ENCODE assay signal across 9 mouse cellular contexts in genomic region chr4:57764392-57764791, GRCm38 (mm10). TPM values are rescaled to one million over a fixed set of nuclear protein-coding genes. Genes with fewer than 3 reads are reported as not detected.
DNase-seq lines count a peak whose midpoint lies in the region; ATAC-seq and TF ChIP-seq lines count a peak whose summit lies in the region.
"Had no signal": no experiment of that assay in that cellular context is flagged by ENCODE, and none has a peak within 500 bp of the region (broad histone marks: within the 10 kb centered on the region; RNA-seq: fewer than 3 reads in every experiment).

No protein-coding gene starts in this region.

- H3K27ac ChIP-seq in heart, embryonic 11.5 days (ENCODE audit: low read depth, low read length), result peak overlapping the region; percentile 84
- H3K27ac ChIP-seq in stomach, embryonic 14.5 days (ENCODE audit: low read length), result peak overlapping the region; percentile 35; the same call in 1 of the 2 replicates
- no peak overlapping the region for H3K27ac ChIP-seq in stomach, postnatal 0 days (replicated peaks)

- no peak for DNase-seq in heart, adult 8-10 months (ENCODE audit: low spot score)
- DNase-seq in stomach, postnatal 0 days (ENCODE audit: low spot score), result no peak
- DNase-seq in kidney, adult 8-10 months, result peak; percentile 49 to 85
- DNase-seq in adrenal gland, postnatal 14 days, result no peak
- no peak for DNase-seq in urinary bladder, adult 2 months (ENCODE audit: low spot score)
- DNase-seq in T-cell, adult 2 months (ENCODE audit: low spot score), result no peak

- no peak for TF ChIP-seq EP300 in stomach, postnatal 0 days (optimal IDR thresholded peaks at IDR 0.05)

- H3K27me3 ChIP-seq in heart, embryonic 11.5 days (ENCODE audit: control insufficient read depth, insufficient read depth, low read length), result no peaks in the 10 kb centered on the region
- H3K27me3 ChIP-seq in stomach, embryonic 14.5 days (ENCODE audit: control insufficient read depth, insufficient read depth, low read length), result no peaks in the 10 kb centered on the region
- no peaks in the 10 kb centered on the region for H3K27me3 ChIP-seq in stomach, postnatal 0 days (ENCODE audit: control insufficient read depth, insufficient read depth, low read length)

- H3K4me2 ChIP-seq in heart, embryonic 11.5 days, result no peak overlapping the region; the same call in 1 of the 2 replicates
- no peak overlapping the region for H3K4me2 ChIP-seq in stomach, embryonic 14.5 days (replicated peaks; ENCODE audit: low read depth, low read length)
- no peak overlapping the region for H3K4me2 ChIP-seq in stomach, postnatal 0 days (replicated peaks; ENCODE audit: low read depth)

- no peaks in the 10 kb centered on the region for H3K36me3 ChIP-seq in heart, embryonic 11.5 days (ENCODE audit: control insufficient read depth, insufficient read depth, low read length)
- no peaks in the 10 kb centered on the region for H3K36me3 ChIP-seq in stomach, embryonic 14.5 days (ENCODE audit: control insufficient read depth, insufficient read depth, low read length)
- H3K36me3 ChIP-seq in stomach, postnatal 0 days (ENCODE audit: control insufficient read depth, insufficient read depth, low read length), result no peaks in the 10 kb centered on the region

- no peak overlapping the region for H3K9ac ChIP-seq in heart, embryonic 11.5 days (ENCODE audit: low read depth, low read length)
- H3K9ac ChIP-seq in stomach, embryonic 14.5 days (replicated peaks; ENCODE audit: low read depth, low read length), result no peak overlapping the region
- no peak overlapping the region for H3K9ac ChIP-seq in stomach, postnatal 0 days (ENCODE audit: low read length)

- 22% methylated on average over 1 of the region's 1 CpGs for WGBS in heart, embryonic 11.5 days (ENCODE audit: insufficient replicate concordance)
- 36% methylated on average over 1 of the region's 1 CpGs for WGBS in stomach, embryonic 14.5 days
- 34% methylated on average over 1 of the region's 1 CpGs for WGBS in stomach, postnatal 0 days

- H3K4me1 ChIP-seq in heart, embryonic 11.5 days (ENCODE audit: control insufficient read depth, insufficient read depth, low read length), result peaks cover 31% of the 10 kb centered on the region
- peaks cover 7% of the 10 kb centered on the region; the same call in 1 of the 2 replicates for H3K4me1 ChIP-seq in stomach, embryonic 14.5 days (ENCODE audit: control insufficient read depth, insufficient read depth, low read length)
- H3K4me1 ChIP-seq in stomach, postnatal 0 days (replicated peaks; ENCODE audit: control insufficient read depth, insufficient read depth), result 0 out of 2 replicates have a peak, but pooled peaks cover 2% of the 10 kb centered on the region
- H3K4me1 ChIP-seq: megakaryocyte, embryonic 14.5 days had no signal

- TF ChIP-seq CTCF in stomach, postnatal 0 days (IDR thresholded peaks at IDR 0.05; ENCODE audit: low read depth), result no peak

- no peaks in the 10 kb centered on the region for H3K9me3 ChIP-seq in heart, embryonic 11.5 days (replicated peaks; ENCODE audit: control insufficient read depth, low read length)
- H3K9me3 ChIP-seq in stomach, embryonic 14.5 days (ENCODE audit: control insufficient read depth, low read depth, low read length), result no peaks in the 10 kb centered on the region
- no peaks in the 10 kb centered on the region for H3K9me3 ChIP-seq in stomach, postnatal 0 days (ENCODE audit: control insufficient read depth, low read length)
- H3K9me3 ChIP-seq: megakaryocyte, embryonic 14.5 days had no signal

- no peak overlapping the region for H3K4me3 ChIP-seq in heart, embryonic 11.5 days (ENCODE audit: low read depth, low read length)
- no peak overlapping the region for H3K4me3 ChIP-seq in stomach, embryonic 14.5 days (ENCODE audit: low read depth, low read length)
- no peak overlapping the region for H3K4me3 ChIP-seq in stomach, postnatal 0 days (ENCODE audit: low read depth, low read length)
- H3K4me3 ChIP-seq: megakaryocyte, embryonic 14.5 days had no signal

- no peak for ATAC-seq in heart, embryonic 11.5 days (replicated peaks; ENCODE audit: insufficient number of reproducible peaks, low FRiP score, low TSS enrichment)
- ATAC-seq in stomach, embryonic 14.5 days (ENCODE audit: insufficient number of reproducible peaks, insufficient read depth, low FRiP score, low read depth), result no peak
- ATAC-seq in stomach, postnatal 0 days (ENCODE audit: low FRiP score, low TSS enrichment), result no peak

RNA-seq across cellular contexts. Expression of gene Akap2, which starts 46.9 kb away (rescaled TPM):
- 43.4 and 45.9 TPM in 2 replicates for polyA plus RNA-seq in heart, embryonic 11.5 days (2014; fragmentation: Nextera tagmentation; extraction: Ambion mirVana)
- 100 to 1,000 TPM in 1 of 4 experiments, 10 to 100 TPM in 3; 75.6 to 100 (median 97.5) TPM for total RNA-seq in heart, adult 8-10 months (2022)
- polyA plus RNA-seq in stomach, embryonic 14.5 days (2014; fragmentation: Nextera tagmentation; extraction: Ambion mirVana), result 28.7 and 31.3 TPM in 2 replicates
- 10.5 and 11.4 TPM in 2 replicates for polyA plus RNA-seq in stomach, postnatal 0 days (2015; fragmentation: Nextera tagmentation; extraction: Ambion mirVana)
- 129 and 137 TPM in 2 replicates for total RNA-seq in adrenal gland, postnatal 14 days (2021)
- polyA plus RNA-seq in urinary bladder, adult 2 months (2012; rRNA removed), result 37.8 and 49.2 TPM in 2 replicates

Comparison
In these comparisons a context has a peak if more than half of its experiments do, and no peak if none do; other contexts are left out.
1. DNase-seq: peak in kidney, adult 8-10 months (2 of 2); none in heart, adult 8-10 months (single experiment), stomach, postnatal 0 days (single experiment), adrenal gland, postnatal 14 days (single experiment), urinary bladder, adult 2 months (single experiment) and T-cell, adult 2 months (single experiment).